Mouse (Mus musculus) erythroblast, embryonic 14.5 days (primary cell): ENCODE data around the gene Pdzk1.

Experiments used
- GATA1 ChIP-seq: IDR thresholded peaks from 2 replicates; pipeline ENCODE4 v1.6.1; 2012; ENCODE audit warnings: low read length, inconsistent platforms, mixed read lengths
- TAL1 ChIP-seq: IDR thresholded peaks from 3 replicates; pipeline ENCODE4 v1.6.1; 2012; ENCODE audit warnings: low read length, inconsistent platforms, mixed read lengths

DNA sequence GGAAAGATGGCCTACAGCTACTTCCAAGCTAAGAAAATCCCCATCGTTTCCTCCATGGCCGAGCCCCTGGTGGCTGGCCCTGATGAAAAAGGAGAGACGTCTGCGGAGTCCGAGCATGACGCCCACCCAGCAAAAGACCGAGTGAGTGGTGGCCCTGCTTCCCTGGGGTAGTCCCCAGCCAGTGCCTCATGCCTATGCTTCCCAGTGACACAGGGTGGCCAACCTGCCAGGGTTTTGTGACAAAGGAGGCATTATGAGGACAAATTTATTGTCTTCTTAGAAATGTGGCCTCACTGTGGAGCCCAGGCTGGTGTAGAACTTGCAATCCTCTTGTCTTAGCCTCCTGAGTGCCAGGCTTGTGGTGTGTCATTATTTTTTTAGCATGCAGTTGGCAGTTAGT, 40.0 kb downstream of the Pdzk1 start:
- TF ChIP-seq TAL1: no peak
- no peak for TF ChIP-seq GATA1
